Mouse (Mus musculus) 3134 (cell line): Measurements from ENCODE around the gene Dmd.

Experiments
- DNase-seq: peaks from one replicate; pipeline ENCODE4 v3.0.0-alpha.2; 2011; ENCODE audit warnings: low spot score; ENCODE audit not compliant: insufficient read length; ENCODE audit errors: extremely low read depth

Gene Dmd

GRCm38 (mm10) chrX:85046631-85047030 is 2098.0 kb downstream of the Dmd start:
- no peak for DNase-seq

GRCm38 (mm10) chrX:85048141-85049110 is 2099.8 kb downstream of the Dmd start:
- DNase-seq, result no peak

- no peak for DNase-seq
Measured at GRCm38 (mm10) chrX:85049593-85049992, 2100.9 kb downstream of the Dmd start.

- DNase-seq, result no peak
Measured at GRCm38 (mm10) chrX:85073602-85074001, 2124.9 kb downstream of the Dmd start.

- no peak for DNase-seq
Measured at GRCm38 (mm10) chrX:85076845-85077244, 2128.2 kb downstream of the Dmd start.

- no peak for DNase-seq
Measured at GRCm38 (mm10) chrX:85077605-85078004, 2128.9 kb downstream of the Dmd start.

- no peak for DNase-seq
Measured at GRCm38 (mm10) chrX:85079174-85079573, 2130.5 kb downstream of the Dmd start.

GRCm38 (mm10) chrX:85084237-85085153 is 2135.8 kb downstream of the Dmd start:
- peak; percentile 4 for DNase-seq

- DNase-seq, result no peak
Measured at GRCm38 (mm10) chrX:85089506-85089905, 2140.8 kb downstream of the Dmd start.

GRCm38 (mm10) chrX:85093354-85093753 is 2144.7 kb downstream of the Dmd start:
- no peak for DNase-seq

- no peak for DNase-seq
Measured at GRCm38 (mm10) chrX:85098691-85099090, 2150.0 kb downstream of the Dmd start.

- DNase-seq, result no peak
Measured at GRCm38 (mm10) chrX:85112418-85112817, 2163.7 kb downstream of the Dmd start.

GRCm38 (mm10) chrX:85132706-85133105 is 2184.0 kb downstream of the Dmd start:
- DNase-seq, result no peak

GRCm38 (mm10) chrX:85137293-85137692 is 2188.6 kb downstream of the Dmd start:
- no peak for DNase-seq

GRCm38 (mm10) chrX:85171264-85171663 is 2222.6 kb downstream of the Dmd start:
- no peak for DNase-seq

GRCm38 (mm10) chrX:85187565-85187964 is 2238.9 kb downstream of the Dmd start:
- DNase-seq, result no peak

- DNase-seq, result no peak
Measured at GRCm38 (mm10) chrX:85193856-85194255, 2245.2 kb downstream of the Dmd start.

GRCm38 (mm10) chrX:85197688-85198087 is 2249.0 kb downstream of the Dmd start:
- DNase-seq, result no peak

GRCm38 (mm10) chrX:85199398-85199797 is 2250.7 kb downstream of the Dmd start:
- no peak for DNase-seq

GRCm38 (mm10) chrX:85207001-85207400 is 2258.3 kb downstream of the Dmd start:
- DNase-seq, result no peak

- no peak for DNase-seq
Measured at GRCm38 (mm10) chrX:85226883-85227282, 2278.2 kb downstream of the Dmd start.
